Mouse (Mus musculus): ENCODE data around the gene Fam131a. TPM values are rescaled to one million over a fixed set of nuclear protein-coding genes. Genes with fewer than 3 reads are reported as not detected.

The Fam131a gene
- polyA plus RNA-seq, 1 experiment, result 10.6 TPM

GRCm38 (mm10) chr16:20717978-20718670 lies 25.1 kb downstream of the Fam131a start:
- no peak for TF ChIP-seq GATA1 (IDR thresholded peaks at IDR 0.05; ENCODE audit: low read length)

GRCm38 (mm10) chr16:20721808-20722207 lies 28.8 kb downstream of the Fam131a start:
- TF ChIP-seq GATA1 (IDR thresholded peaks at IDR 0.05; ENCODE audit: low read length), result no peak

- no peak for TF ChIP-seq GATA1 (IDR thresholded peaks at IDR 0.05; ENCODE audit: low read length)
Observed at GRCm38 (mm10) chr16:20722736-20723135, 29.7 kb downstream of the Fam131a start.

GRCm38 (mm10) chr16:20723247-20723646 lies 30.2 kb downstream of the Fam131a start:
- TF ChIP-seq GATA1 (IDR thresholded peaks at IDR 0.05; ENCODE audit: low read length), result no peak

- TF ChIP-seq GATA1 (IDR thresholded peaks at IDR 0.05; ENCODE audit: low read length), result no peak
Observed at GRCm38 (mm10) chr16:20724338-20724748, 31.3 kb downstream of the Fam131a start.

- TF ChIP-seq GATA1 (IDR thresholded peaks at IDR 0.05; ENCODE audit: low read length), result no peak
Observed at GRCm38 (mm10) chr16:20725321-20725720, 32.3 kb downstream of the Fam131a start.

- TF ChIP-seq GATA1 (IDR thresholded peaks at IDR 0.05; ENCODE audit: low read length), result no peak
Observed at GRCm38 (mm10) chr16:20725750-20726149, 32.7 kb downstream of the Fam131a start.

- no peak for TF ChIP-seq GATA1 (IDR thresholded peaks at IDR 0.05; ENCODE audit: low read length)
Observed at GRCm38 (mm10) chr16:20726384-20726783, 33.3 kb downstream of the Fam131a start.

GRCm38 (mm10) chr16:20730293-20730711 lies 37.3 kb downstream of the Fam131a start:
- no peak for TF ChIP-seq GATA1 (IDR thresholded peaks at IDR 0.05; ENCODE audit: low read length)

GRCm38 (mm10) chr16:20731688-20732087 lies 38.6 kb downstream of the Fam131a start:
- no peak for TF ChIP-seq GATA1 (IDR thresholded peaks at IDR 0.05; ENCODE audit: low read length)

- TF ChIP-seq GATA1 (IDR thresholded peaks at IDR 0.05; ENCODE audit: low read length), result no peak
Observed at GRCm38 (mm10) chr16:20732251-20732924, 39.3 kb downstream of the Fam131a start.

- no peak for TF ChIP-seq GATA1 (IDR thresholded peaks at IDR 0.05; ENCODE audit: low read length)
Observed at GRCm38 (mm10) chr16:20732925-20733730, 40.1 kb downstream of the Fam131a start, which contains the start of gene Chrd. Gene Chrd (plus strand): TSS chr16:20733127.

GRCm38 (mm10) chr16:20733731-20734730 lies 41.0 kb downstream of the Fam131a start, which contains the start of gene Thpo:
Gene Thpo (minus strand): TSS chr16:20734511.
- TF ChIP-seq GATA1 (IDR thresholded peaks at IDR 0.05; ENCODE audit: low read length), result no peak

- no peak for TF ChIP-seq GATA1 (IDR thresholded peaks at IDR 0.05; ENCODE audit: low read length)
Observed at GRCm38 (mm10) chr16:20735651-20736050, 42.6 kb downstream of the Fam131a start.

- TF ChIP-seq GATA1 (IDR thresholded peaks at IDR 0.05; ENCODE audit: low read length), result no peak
Observed at GRCm38 (mm10) chr16:20736168-20736567, 43.1 kb downstream of the Fam131a start.
